Mouse (Mus musculus): ENCODE measurements around the gene Slc2a8. TPM values are rescaled to one million over a fixed set of nuclear protein-coding genes. Genes with fewer than 3 reads are reported as not detected.

Gene Slc2a8
- total RNA-seq, 2 experiments from 2014 or later, result 4.8 to 27.2 TPM

DNA sequence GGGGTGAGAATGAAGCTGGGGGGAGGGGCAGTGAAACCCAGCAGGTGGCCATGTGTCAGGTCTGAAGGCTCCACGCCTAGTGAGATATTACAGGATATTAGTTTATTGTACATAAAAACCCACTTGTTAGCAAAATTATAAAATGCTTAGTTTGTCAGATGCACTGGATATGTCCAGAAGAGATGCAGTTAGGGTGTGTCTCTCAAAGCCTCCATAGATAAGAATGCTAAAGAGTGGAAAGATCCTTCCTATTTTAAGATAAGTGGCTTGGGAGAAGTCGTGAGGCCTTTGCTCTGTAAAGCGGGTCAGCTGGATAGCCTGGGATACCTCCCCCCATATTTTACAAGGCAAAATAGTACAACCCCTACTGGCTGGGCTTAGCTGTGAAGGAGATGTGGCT, 3.2 kb downstream of the Slc2a8 start:
- no peak for ATAC-seq (replicated peaks; ENCODE audit: low FRiP score, low TSS enrichment, poor library complexity, severe bottlenecking)

DNA sequence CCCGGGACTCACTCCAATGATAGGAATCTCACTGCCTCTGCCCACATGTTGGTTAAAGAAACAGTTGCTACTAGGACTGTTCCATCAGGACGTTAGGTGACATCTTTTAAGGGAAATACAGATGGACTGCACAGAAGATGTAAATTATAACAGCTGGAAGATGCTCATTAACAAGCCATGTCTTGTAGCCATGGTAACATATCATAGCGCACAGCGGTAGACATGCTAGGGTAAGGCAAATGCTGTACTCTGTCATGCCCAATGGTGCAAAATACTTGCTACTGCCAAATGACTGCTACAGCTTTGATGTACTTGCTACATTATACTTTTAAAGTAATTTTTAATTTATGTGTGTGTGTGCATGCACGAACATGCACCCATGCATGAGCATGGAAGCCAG, 4.8 kb downstream of the Slc2a8 start:
- ATAC-seq (replicated peaks; ENCODE audit: low FRiP score, low TSS enrichment, poor library complexity, severe bottlenecking), result no peak

DNA sequence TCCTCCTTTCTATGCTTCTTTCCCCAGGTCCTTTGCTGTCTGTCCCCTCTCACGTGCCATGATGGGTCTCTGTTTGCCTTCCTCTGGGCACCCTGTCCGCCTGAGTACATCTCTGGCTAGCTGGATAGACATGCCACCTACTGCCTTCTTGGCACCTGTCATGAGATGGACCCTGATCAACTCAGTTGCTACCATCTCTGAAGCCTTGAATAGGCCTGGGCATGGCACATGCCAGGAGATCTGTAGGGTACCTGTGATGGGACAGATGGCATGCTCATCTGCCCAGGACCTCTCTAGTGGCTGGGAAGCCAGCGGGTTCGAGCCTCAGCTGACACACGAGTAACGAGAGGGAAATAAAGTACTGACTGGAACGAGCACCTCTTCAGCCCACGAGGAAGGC, 7.7 kb downstream of the Slc2a8 start:
- ATAC-seq (replicated peaks; ENCODE audit: low FRiP score, low TSS enrichment, poor library complexity, severe bottlenecking), result no peak

DNA sequence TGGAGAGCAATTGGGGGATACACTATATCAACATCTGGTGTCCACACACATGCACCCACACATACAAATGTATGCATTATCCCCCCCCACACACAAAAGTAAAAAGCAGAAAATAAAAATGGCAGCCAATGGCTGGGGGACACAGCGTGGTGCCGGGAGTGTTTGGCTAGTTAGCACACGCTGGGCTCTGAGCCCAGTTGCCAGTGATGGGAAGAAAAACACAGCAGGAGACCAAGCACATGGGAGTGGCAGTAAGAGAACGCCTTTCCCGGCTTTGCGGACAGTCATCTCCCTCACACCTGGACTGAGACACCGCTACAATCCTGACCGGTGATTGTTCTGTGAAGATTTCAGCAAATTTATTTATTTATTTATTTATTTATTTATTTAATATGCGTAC, 10.6 kb downstream of the Slc2a8 start:
- no peak for ATAC-seq (replicated peaks; ENCODE audit: low FRiP score, low TSS enrichment, poor library complexity, severe bottlenecking)

DNA sequence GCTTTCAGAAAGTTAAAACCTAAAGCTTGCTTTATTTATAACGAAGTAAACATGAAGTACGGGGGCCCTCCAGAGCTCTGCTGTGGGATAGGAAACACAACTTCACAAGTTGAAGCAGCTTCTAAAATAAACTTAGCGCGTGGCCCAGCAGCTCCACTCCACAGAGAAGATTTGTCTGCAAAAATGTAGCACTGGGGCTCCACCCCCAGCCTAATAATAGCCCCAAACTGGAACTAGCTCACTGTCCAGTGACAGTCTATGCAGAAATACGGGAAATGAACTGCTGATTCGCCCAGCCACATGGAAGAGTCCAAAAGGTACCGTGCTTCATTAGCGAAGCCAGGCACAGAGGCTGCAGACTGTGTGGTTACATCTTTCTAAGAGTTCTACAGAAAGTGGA, 12.6 kb downstream of the Slc2a8 start:
- ATAC-seq (replicated peaks; ENCODE audit: low FRiP score, low TSS enrichment, poor library complexity, severe bottlenecking), result no peak

DNA sequence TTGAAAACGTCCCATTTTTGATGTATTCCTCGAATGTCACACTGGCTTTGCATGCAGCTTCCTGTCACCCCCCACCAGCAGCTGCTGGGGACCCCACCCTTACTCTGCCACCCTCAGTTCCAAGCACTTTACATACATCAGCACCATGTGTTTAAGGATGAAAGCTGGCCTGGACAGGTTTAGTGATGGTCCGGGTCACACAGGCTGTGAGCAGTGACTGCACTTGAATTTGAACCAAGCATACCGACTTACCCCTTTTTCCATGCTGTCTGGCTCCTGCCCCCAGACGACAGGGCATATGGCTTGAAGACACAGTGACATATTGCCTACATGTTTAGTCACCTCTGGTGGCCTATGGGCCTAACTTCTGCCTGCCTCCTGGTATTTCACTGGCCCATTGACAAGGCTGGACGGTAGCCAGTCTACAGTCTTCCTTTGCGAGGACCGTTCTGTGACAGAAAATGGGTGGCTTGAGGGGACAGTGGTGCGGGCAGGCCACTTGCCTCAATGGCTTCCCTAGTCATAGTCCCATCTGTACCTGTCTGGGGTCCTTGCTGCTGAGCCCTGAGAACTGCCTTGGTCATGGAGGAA, 13.8 kb downstream of the Slc2a8 start:
- ATAC-seq (replicated peaks; ENCODE audit: low FRiP score, low TSS enrichment, poor library complexity, severe bottlenecking), result no peak

DNA sequence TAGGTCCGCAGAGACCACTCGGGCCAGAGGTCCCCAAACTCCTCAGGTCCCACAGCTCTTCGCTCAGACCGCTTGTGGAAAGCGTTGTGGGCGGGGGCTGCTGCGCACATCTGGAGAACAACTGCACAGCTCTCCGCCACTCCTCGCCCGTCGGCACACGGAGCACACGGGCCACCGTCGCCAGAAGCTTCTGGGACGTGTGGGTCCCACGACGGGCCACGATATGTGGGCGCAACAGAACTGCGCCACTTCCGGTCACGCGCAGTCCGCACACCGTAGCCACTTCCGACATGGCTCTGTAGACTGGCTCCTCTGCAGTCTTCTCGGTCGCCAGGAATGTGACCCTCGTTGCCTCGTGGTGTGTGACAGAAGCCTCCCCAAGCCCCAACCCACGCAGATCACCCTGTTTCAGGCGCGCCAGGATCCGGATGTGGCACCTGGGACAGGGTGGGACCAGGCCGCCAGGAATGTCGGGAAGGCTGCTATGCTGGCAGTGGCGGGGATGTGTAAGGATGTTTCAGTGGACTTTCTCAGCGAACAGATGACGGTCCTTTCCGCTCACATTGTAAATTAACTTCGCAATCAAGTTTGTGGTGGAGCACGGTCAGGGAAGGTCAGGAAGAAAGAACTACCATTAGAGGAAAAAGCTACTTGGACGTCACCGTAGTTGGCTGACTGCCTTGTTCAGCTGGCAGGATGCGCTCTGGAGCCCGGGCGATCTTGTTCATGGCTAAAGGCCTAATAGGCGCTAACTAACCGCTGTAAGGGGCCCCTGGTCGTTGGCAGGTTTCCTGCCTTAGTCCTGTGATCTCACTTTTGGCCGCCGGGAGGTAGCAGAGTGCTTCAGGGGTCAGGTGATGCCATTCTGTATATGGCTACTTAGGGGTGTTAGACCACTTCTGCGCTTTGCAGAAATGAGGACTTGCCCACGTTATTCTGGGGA, 14.9 kb downstream of the Slc2a8 start:
- ATAC-seq (replicated peaks; ENCODE audit: low FRiP score, low TSS enrichment, poor library complexity, severe bottlenecking), result peak; percentile 68

DNA sequence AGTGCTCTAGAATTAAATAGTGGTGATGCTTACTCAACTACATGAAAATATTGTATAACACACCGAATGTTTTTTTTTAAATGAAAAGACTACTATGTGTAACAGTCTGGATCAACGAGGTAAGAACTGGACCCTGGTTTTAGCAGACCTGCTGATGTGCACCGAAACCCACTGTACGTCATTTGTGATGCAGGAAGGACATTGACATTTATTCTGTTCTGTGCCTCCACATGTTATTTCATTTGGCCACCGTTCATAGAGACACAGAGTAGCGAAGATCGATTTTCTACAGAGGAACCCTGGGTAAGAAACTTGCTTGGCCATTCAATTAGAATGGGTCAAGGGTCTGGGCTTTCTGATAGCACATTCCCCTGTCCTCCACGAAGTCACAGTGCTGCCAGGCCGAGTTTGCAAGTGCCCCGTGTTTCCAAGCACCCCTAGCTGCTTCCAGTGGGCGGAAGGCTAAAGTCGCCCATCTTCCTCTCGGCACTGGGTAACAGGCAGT, 15.6 kb downstream of the Slc2a8 start:
- no peak for ATAC-seq (replicated peaks; ENCODE audit: low FRiP score, low TSS enrichment, poor library complexity, severe bottlenecking)

DNA sequence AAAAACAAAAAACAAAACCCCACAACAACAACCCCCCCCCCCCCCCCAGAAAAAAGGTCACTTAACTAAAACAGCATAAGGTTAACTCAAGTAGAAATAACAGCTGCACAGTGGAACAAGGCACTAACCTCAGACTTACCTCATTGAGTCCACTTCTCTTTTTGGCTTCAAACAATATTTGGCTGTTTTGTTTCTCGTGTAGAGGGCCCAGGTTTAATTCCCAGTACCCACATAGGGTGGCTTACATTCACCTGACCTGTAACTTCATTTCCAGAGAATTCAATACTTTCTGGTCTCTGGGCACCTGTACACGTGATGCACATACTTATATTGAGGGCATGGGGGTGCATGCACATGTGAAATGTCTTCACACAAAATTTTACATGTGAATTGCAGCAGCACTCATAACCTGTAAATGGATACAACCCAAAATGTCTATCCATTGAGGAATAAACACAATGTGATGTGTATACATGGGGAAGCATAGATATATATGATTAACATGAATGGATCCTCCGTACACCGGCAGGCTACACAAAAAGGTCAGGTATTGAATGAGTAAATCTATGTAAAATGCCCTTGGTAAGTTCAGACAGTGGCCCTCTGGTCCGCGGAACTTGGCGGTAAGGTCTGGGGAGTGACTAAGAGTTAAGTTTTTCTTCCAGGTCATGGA, 16.2 kb downstream of the Slc2a8 start:
- no peak for ATAC-seq (replicated peaks; ENCODE audit: low FRiP score, low TSS enrichment, poor library complexity, severe bottlenecking)

DNA sequence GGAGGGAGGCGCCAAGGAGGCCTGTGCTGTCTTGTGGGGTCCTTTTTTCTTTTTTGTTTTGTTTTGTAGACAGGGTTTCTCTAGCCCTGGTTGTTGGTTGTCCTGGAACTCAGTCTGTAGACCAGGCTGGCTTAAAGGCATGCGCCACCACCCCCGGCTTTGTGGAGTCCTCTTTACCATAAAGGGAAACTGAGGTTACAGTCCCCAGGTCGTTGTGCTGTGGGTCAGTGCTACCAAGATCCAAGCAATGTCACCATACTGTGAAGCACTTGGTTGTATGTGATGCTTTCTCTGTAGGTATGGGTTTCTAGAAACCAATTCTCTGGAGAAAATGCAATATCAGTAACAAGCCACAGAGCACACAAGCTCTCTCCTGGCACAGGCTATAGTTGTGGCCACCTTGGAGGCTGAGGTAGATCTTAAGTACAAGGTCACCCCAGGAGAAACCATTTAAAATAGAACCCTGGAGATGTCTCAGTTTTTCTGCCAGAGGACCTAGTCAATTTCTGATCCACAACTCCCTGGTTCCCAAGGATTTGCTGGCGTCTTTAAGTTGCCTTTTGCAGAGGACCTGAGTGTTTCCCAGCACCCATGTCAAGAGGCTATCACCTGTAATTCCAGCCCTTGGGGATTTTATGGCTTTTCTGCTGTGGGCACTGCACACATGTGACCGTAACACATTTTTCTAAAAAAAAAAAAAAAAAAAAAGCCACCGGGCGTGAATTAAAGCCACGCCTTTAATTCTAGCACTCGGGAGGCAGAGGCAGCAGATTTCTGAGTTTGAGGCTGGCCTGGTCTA, 17.0 kb downstream of the Slc2a8 start:
- ATAC-seq (replicated peaks; ENCODE audit: low FRiP score, low TSS enrichment, poor library complexity, severe bottlenecking), result no peak

DNA sequence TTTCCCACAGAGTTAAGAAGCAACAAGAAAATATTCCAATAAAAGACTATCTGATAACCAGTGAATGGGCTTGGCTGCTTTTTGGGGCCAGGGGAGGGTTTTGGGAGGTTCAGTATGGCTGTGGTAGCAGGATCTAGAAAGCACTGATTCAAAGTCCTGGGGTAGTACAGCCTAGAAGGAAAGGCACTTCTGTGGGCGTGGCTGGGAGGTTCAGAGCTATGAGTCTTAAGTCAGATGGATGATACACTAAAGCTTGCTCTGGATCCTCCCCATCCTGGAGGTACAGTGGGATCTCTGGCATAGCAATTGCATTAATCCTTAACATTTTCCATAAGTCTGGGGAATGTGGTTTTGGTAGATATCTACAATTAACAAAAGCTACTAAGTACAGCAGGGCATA, 17.9 kb downstream of the Slc2a8 start:
- ATAC-seq (replicated peaks; ENCODE audit: low FRiP score, low TSS enrichment, poor library complexity, severe bottlenecking), result no peak

DNA sequence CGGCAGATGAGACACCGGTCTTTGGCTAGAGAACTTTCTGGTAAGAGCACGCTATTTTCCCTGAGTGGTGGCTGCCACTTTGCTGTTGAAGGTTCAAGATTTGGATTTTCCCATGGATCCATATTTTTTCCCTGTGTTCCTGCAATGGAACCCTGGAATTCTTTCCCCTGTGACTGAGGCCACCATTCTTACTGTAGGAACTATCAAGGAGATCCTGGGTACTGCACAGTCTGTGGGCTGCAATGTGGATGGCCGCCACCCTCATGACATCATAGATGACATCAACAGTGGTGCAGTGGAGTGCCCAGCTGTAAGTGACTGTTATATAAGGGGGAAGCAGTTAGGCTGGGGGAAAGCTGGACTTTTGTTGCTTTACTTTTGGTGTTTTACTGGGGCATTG, 18.3 kb downstream of the Slc2a8 start:
- no peak for ATAC-seq (replicated peaks; ENCODE audit: low FRiP score, low TSS enrichment, poor library complexity, severe bottlenecking)

DNA sequence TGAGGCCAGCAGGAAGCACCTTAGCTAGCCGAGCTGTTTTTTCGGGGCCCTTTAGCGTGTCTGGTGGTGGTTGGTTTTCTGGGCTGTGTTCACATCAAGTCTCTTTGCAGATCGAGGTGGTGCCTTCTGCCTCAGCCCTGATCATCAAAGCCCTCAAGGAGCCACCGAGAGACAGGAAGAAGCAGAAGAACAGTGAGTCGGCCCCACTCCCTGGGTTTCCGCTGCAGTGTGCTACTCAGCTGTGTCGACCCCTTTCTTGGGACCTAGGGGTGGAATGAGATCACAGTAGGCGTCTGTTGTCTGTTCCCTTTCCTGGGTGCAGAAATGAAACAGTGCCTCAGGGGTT, 19.0 kb downstream of the Slc2a8 start:
- ATAC-seq (replicated peaks; ENCODE audit: low FRiP score, low TSS enrichment, poor library complexity, severe bottlenecking), result no peak

DNA sequence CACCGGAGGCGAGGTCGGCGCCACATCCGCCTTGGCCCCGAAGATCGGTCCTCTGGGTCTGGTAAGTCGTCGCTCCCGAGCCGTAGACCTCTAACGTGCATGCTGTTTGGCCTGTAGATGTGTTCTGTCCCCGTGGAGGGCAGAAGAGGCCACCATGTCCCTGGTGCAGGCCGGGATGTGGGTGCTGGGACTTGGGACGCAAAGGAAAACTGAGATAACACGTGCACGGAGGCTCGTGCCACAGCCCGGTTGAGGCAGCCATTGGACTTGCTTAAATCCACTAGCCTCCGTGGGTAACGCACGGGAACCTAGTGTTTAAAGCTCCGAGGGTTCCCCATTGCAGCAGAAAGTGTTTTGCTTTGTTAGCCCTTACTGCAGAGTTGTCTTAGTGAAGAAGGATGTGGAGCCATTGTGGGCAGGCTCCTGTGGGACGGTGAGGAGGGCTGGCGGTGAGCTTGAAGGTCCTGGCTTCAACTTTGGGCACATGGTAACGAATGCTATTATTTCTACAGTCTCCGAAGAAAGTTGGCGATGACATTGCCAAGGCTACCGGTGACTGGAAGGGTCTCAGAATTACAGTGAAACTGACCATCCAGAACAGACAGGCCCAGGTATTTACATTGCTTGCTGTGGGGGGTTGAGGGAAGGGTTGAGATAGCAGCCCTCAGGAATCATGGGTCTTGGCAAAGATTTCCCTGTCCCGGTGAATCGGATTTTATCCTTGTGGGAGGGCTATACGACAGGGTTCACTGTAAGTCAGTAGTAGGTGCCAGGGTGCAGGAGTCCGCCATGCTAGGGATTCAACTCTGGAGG, 19.6 kb downstream of the Slc2a8 start:
- no peak for ATAC-seq (replicated peaks; ENCODE audit: low FRiP score, low TSS enrichment, poor library complexity, severe bottlenecking)

DNA sequence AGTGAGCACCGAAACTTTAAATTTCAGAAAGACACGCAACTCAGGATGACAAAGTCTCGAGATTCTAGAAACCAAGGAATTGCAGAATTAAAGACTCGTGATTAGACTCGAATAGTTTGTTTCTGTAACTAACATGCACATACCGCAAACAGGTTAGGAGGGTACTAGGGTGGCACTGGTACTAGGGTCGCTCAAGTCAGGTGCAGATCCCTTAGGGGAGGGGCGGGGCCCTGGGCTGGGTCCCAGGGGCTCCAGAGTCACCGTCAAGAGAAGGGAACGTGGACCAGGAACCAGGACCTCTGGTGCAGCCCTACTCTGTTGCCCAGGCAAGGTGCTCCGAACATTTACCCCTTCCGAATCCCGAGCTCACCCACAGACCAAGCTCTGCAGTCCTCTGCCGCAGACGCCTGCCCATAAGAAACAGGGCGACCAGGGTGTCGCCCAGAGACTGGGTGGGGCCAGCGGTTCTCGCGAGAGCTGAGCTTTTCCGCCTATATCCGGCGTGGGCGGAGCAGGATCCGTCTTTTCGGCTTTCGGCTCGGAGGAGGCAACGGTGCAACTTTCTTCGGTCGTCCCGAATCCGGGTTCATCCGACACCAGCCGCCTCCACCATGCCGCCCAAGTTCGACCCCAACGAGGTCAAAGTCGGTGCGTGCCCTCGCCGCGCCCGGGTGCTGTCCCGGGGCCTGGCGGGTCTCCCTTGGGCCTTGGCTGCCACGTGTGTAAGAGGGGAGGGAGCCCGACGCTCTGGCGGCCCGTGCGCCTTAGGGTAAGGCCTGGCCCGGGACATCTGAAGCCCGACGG, 20.5 kb downstream of the Slc2a8 start, which contains the start of the genes Rpl12 and Lrsam1:
Rpl12 (plus strand) TSS at position 368 of the 804 bp plus-strand sequence.
Lrsam1 (minus strand) TSS at position 423 of the 804 bp plus-strand sequence.
- peak; percentile 79 for ATAC-seq (replicated peaks; ENCODE audit: low FRiP score, low TSS enrichment, poor library complexity, severe bottlenecking)

DNA sequence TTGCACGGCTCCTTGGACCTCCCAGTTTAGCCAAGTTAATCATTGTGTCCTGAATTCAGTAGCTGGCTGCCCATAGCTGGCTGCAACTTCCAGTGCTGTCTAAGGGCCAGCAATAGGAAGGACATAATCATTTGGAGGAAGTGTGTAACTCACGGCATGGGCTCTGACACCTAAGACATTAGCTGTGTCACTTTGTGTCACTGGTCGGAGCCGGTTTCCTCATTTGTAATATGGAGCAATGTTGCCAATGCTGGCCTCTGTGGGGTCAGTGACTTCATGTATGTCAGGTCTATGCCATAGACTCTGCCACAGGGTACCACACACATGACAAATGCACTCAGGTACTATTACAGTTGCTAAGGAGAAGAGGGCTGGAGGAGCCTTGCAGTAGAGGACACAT, 21.6 kb downstream of the Slc2a8 start:
- no peak for ATAC-seq (replicated peaks; ENCODE audit: low FRiP score, low TSS enrichment, poor library complexity, severe bottlenecking)

DNA sequence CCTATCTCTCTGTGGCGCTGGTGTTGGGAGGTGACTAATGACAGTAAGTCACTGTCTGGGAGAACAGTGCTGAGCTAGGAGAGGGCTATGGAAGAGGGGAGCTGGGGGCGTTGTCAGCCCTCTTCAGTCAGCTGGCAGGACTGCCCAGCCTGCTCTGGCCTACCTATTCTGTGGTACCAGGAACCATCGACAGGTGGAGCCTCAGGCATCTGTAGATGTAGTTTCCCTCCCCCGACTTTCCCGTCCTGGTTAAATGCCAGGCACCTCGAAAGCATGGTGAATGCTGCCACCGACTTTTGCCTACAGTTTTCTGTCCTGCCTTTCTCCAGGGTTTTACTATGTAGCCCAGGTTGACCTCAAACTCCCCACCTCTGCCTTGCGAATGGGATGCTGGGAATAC, 24.5 kb downstream of the Slc2a8 start:
- no peak for ATAC-seq (replicated peaks; ENCODE audit: low FRiP score, low TSS enrichment, poor library complexity, severe bottlenecking)

DNA sequence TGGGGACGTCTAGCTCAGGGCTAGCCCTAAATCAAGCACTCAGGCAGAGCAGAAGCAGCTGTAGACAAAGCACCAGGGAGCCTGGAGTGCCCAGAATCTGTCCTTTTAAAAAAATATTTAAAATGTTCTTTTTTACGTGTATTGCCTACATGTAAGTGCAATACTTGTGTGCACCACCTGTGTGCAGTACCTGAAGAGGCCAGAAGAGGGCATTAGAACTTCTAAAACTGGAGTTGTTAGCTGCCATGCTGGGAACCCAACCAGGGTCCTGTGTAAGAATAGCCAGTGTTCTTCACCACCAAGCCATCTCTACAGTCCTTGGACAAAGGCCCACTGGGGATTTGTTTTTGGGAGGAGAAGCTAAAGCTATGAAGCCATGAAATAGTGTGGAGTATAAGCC, 27.3 kb downstream of the Slc2a8 start:
- no peak for ATAC-seq (replicated peaks; ENCODE audit: low FRiP score, low TSS enrichment, poor library complexity, severe bottlenecking)

Data from megakaryocyte-erythroid progenitor cell, adult 5-6 weeks (primary cell).